Mouse (Mus musculus) lung, postnatal 0 days (tissue): ENCODE data around the gene Ticam1. TPM values are rescaled to one million over a fixed set of nuclear protein-coding genes. Genes with fewer than 3 reads are reported as not detected.

Experiments
- ATAC-seq: fragments of 200-750 bp; cut with Nextera tagmentation; 2 replicates; pipeline ENCODE4 v1.8.0; 2017; ENCODE audit warnings: moderate library complexity
- DNase-seq: peaks from one replicate; pipeline ENCODE4 v3.0.0-alpha.2; 2016; ENCODE audit warnings: low spot score
- H3K27ac ChIP-seq: fragments of 300-500 bp; sonication (generic); 2 replicates; pipeline ENCODE4 v1.5.1; 2014; ENCODE audit warnings: antibody characterized with exemption, mild to moderate bottlenecking, low read length, mixed read lengths
- H3K27me3 ChIP-seq: fragments of 300-500 bp; sonication (generic); replicated peaks from 2 replicates; pipeline ENCODE4 v1.6.1; 2014; ENCODE audit warnings: low read length, mixed read lengths; ENCODE audit not compliant: insufficient read depth
- H3K36me3 ChIP-seq: fragments of 300-500 bp; sonication (generic); 2 replicates; pipeline ENCODE4 v1.6.1; 2014; ENCODE audit warnings: low read length, mixed read lengths; ENCODE audit not compliant: insufficient read depth
- H3K4me1 ChIP-seq: fragments of 300-500 bp; sonication (generic); 2 replicates; pipeline ENCODE4 v1.6.1; 2014; ENCODE audit warnings: antibody characterized with exemption, low read depth, low read length, mixed read lengths; ENCODE audit not compliant: insufficient read depth
- H3K4me2 ChIP-seq: fragments of 300-500 bp; sonication (generic); replicated peaks from 2 replicates; pipeline ENCODE4 v1.6.1; 2014; ENCODE audit warnings: low read depth, mild to moderate bottlenecking, low read length, moderate library complexity, mixed read lengths
- H3K4me3 ChIP-seq: fragments of 300-500 bp; sonication (generic); 2 replicates; pipeline ENCODE4 v1.5.1; 2014; ENCODE audit warnings: low read depth, low read length
- H3K9ac ChIP-seq: fragments of 300-500 bp; sonication (generic); replicated peaks from 2 replicates; pipeline ENCODE4 v1.6.1; 2014; ENCODE audit warnings: low read depth, mild to moderate bottlenecking
- H3K9me3 ChIP-seq: fragments of 300-500 bp; sonication (generic); 2 replicates; pipeline ENCODE4 v1.6.1; 2016; ENCODE audit warnings: low read length, mixed read lengths
- CTCF ChIP-seq: IDR thresholded peaks from 2 replicates; pipeline ENCODE4 v1.5.1; 2016; ENCODE audit warnings: antibody characterized with exemption, mild to moderate bottlenecking
- EP300 ChIP-seq: IDR thresholded peaks from 2 replicates; pipeline ENCODE4 v1.6.1; 2016; ENCODE audit warnings: antibody characterized with exemption, mild to moderate bottlenecking, control low read depth
- WGBS: fragments of 180-500 bp; shearing (Covaris S2); extraction: QIAGEN DNeasy Blood & Tissue Kit; methylation state at CpG from one replicate; pipeline ENCODE4 v1.1.7; 2014; 5-methylcytosine and 5-hydroxymethylcytosine counted together
- polyA plus RNA-seq: library from polyadenylated mRNA; unstranded; fragments of >200 nt; fragmentation: Nextera tagmentation; extraction: Ambion mirVana; gene quantifications from 2 replicates; pipeline ENCODE4 v1.2.1, GENCODE M21; 2015

Ticam1 gene
- polyA plus RNA-seq, 1 experiment from 2014 or later = 4.1 TPM

GRCm38 (mm10) chr17:56245608-56246007 is 31.0 kb downstream of the Ticam1 start:
- H3K27me3 ChIP-seq = no peaks in the 10 kb centered on the region
- 60% methylated on average over 7 of the region's 7 CpGs for WGBS
- no peak overlapping the region for H3K9ac ChIP-seq
- no peak for TF ChIP-seq EP300
- no peak for TF ChIP-seq CTCF
- no peak for ATAC-seq
- no peaks in the 10 kb centered on the region for H3K36me3 ChIP-seq
- H3K4me3 ChIP-seq = no peak overlapping the region
- H3K9me3 ChIP-seq = no peaks in the 10 kb centered on the region
- no peak for DNase-seq
- H3K27ac ChIP-seq = no peak overlapping the region
- H3K4me2 ChIP-seq = no peak overlapping the region
- H3K4me1 ChIP-seq = no peaks in the 10 kb centered on the region

DNA sequence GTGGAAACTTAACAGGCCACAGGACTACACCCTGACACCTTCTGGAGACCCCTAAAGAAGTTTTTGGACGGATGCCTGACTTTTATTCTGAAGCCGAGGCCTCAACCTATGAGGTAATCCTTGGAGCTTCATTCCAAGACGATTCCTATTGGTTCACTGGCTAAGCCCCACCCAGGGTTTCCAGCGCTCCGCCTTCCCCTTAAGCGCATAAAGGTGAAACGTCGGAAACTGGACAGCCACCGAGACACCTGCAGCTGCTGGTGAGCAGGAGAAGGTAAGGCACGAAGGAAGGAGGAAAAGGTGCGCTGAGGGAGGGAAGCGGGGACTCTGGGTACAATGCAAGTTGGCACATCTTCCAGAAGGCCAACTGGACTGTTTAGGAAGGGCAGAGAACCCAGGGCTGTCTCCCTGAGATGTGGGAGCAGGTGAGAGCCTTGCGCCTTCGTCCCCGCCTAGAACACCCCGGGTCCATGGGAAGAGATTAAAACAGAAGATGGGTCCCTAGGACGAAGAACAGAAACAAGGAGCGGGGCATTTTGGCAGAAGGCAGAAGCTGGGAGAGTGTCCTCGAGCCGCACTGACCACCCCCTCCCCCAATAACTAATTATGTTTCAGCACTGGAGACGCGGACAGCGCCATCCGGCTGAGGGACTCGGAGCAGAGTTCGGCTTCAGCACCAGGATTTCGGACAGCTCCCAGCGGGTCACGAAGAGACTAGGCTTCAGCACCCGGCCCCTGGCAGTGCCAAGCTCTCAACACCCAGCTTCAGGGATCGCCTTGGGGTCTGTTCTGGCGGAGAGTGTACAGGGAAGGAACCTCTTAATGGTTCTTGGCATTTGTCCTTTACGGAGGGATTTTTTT is 34.8 kb downstream of the Ticam1 start:
- Histone ChIP-seq H3K4me2 (no peak overlapping the region), H3K36me3 (no peaks in the 10 kb centered on the region), H3K27me3 (no peaks in the 10 kb centered on the region), H3K9me3 (no peaks in the 10 kb centered on the region), H3K4me3 (no peak overlapping the region), H3K27ac (no peak overlapping the region), H3K9ac (no peak overlapping the region), H3K4me1 (no peaks in the 10 kb centered on the region)
- peak; percentile 87 for ATAC-seq
- DNase-seq = peak; percentile 91
- WGBS = 2% methylated on average over 33 of the region's 33 CpGs
- peak; percentile 40; the same call in 1 of the 2 replicates for TF ChIP-seq CTCF
- TF ChIP-seq EP300 = no peak

DNA sequence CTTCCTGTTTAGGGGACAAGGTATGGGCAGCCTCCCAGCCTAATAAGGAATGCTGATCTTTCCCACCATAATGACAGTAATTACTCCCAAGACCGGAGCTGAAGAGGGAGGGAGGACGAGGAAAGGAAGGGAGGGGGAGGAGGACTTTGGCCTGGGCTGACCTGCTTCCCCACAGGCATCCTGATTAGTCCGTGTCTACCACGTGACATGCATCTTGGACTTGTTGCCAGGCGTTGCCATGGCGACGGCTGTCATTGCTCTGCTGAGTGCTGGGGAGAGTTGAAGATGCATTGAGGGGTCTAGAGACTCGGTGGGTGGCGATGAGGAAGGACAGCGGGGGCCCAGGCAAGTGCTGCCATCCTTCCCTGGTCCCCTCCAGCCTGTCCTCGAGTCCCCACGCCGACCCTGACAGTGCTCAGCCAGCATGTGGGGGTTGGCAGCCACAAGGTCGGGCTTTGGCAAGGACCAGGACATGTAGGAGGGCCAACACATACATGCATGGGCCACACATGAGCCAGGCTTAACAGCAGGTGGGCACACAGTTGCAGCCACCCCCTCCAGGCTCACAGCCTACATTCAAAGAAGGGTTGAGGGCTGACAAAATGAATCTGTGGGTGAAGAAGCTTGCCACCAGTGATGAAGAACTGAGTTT is 42.6 kb downstream of the Ticam1 start:
- H3K4me1 ChIP-seq = no peaks in the 10 kb centered on the region
- no peak overlapping the region for H3K4me3 ChIP-seq
- no peaks in the 10 kb centered on the region for H3K9me3 ChIP-seq
- under 1% methylated on average over 14 of the region's 14 CpGs for WGBS
- no peak overlapping the region for H3K9ac ChIP-seq
- TF ChIP-seq CTCF (no peak), EP300 (no peak)
- no peak overlapping the region for H3K27ac ChIP-seq
- no peaks in the 10 kb centered on the region for H3K27me3 ChIP-seq
- peak; percentile 36 for DNase-seq
- H3K4me2 ChIP-seq = no peak overlapping the region
- no peaks in the 10 kb centered on the region for H3K36me3 ChIP-seq
- ATAC-seq = peak; percentile 47

- TF ChIP-seq CTCF (no peak), EP300 (no peak)
These were observed 43.2 kb downstream of the Ticam1 start for GRCm38 (mm10) chr17:56233389-56233788.

GRCm38 (mm10) chr17:56229943-56230342 is 46.6 kb downstream of the Ticam1 start:
- DNase-seq (no peak), ATAC-seq (no peak)
- no peaks in the 10 kb centered on the region for H3K36me3 ChIP-seq
- no peak overlapping the region for H3K27ac ChIP-seq
- no peak overlapping the region for H3K4me2 ChIP-seq
- H3K4me1 ChIP-seq = no peaks in the 10 kb centered on the region
- TF ChIP-seq CTCF = no peak
- no peak for TF ChIP-seq EP300
- no peaks in the 10 kb centered on the region for H3K27me3 ChIP-seq
- no peak overlapping the region for H3K4me3 ChIP-seq
- H3K9ac ChIP-seq = no peak overlapping the region
- no peaks in the 10 kb centered on the region for H3K9me3 ChIP-seq
- WGBS = 55% methylated on average over 10 of the region's 10 CpGs

More at GRCm38 (mm10) chr17:56233389-56233788, 43.2 kb downstream of the Ticam1 start:
- Histone ChIP-seq H3K4me1 (no peaks in the 10 kb centered on the region), H3K27ac (no peak overlapping the region), H3K27me3 (no peaks in the 10 kb centered on the region), H3K36me3 (no peaks in the 10 kb centered on the region), H3K9me3 (no peaks in the 10 kb centered on the region), H3K4me2 (no peak overlapping the region), H3K9ac (no peak overlapping the region), H3K4me3 (no peak overlapping the region)
- DNase-seq (no peak), ATAC-seq (no peak)
- 55% methylated on average over 8 of the region's 8 CpGs for WGBS

DNA sequence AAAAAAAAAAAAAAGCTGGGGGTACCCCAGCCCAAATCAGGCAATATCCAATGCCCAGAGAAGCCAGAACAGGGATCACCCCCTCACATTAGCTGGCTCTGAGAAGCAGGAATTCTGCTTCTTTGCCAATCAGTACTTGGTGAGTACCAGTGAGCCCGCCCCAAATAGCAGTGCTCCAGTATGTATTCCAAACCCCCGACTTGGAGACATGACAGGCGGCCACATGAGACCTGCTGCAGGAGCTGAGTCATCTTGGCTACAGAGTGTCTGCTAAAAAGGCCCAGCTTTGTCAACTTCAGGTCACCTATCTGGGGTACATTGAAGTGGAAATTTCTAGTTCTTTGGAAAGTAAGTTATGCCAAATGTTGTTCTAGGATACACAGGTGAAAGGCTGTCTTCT is 50.0 kb downstream of the Ticam1 start:
- Histone ChIP-seq H3K36me3 (no peaks in the 10 kb centered on the region), H3K9ac (no peak overlapping the region), H3K4me1 (no peaks in the 10 kb centered on the region), H3K9me3 (no peaks in the 10 kb centered on the region), H3K27me3 (no peaks in the 10 kb centered on the region), H3K27ac (no peak overlapping the region), H3K4me2 (no peak overlapping the region), H3K4me3 (no peak overlapping the region)
- TF ChIP-seq EP300 (no peak), CTCF (no peak)
- ATAC-seq (no peak), DNase-seq (no peak)
- 63% methylated on average over 3 of the region's 3 CpGs for WGBS
